Mouse (Mus musculus) cerebellum, postnatal 4 days (tissue): Measurements from ENCODE around the gene Nfe2l3.

Experiments
- DNase-seq, 2 experiments: peaks; one replicate each; pipeline ENCODE4 v3.0.0; 2022; ENCODE audit warnings: low spot score in 2 of 2, mixed read lengths in 1 of 2

Nfe2l3 gene

GRCm38 (mm10) chr6:51442191-51442835 is 9.8 kb downstream of the Nfe2l3 start:
- no peak for DNase-seq

GRCm38 (mm10) chr6:51452927-51453503 is 20.5 kb downstream of the Nfe2l3 start:
- no peak for DNase-seq

- DNase-seq, result no peak
These were observed 22.5 kb downstream of the Nfe2l3 start for GRCm38 (mm10) chr6:51454949-51455348.

- DNase-seq, result no peak
These were observed 23.7 kb downstream of the Nfe2l3 start for GRCm38 (mm10) chr6:51456198-51456597.

GRCm38 (mm10) chr6:51457283-51457682 is 24.8 kb downstream of the Nfe2l3 start:
- DNase-seq, result no peak

- DNase-seq, result no peak
These were observed 25.4 kb downstream of the Nfe2l3 start for GRCm38 (mm10) chr6:51457770-51458387.

- DNase-seq, result no peak
These were observed 26.4 kb downstream of the Nfe2l3 start for GRCm38 (mm10) chr6:51458925-51459312.

GRCm38 (mm10) chr6:51459313-51460020 is 27.0 kb downstream of the Nfe2l3 start:
- DNase-seq, result no peak

- no peak for DNase-seq
These were observed 27.5 kb downstream of the Nfe2l3 start for GRCm38 (mm10) chr6:51460021-51460360.

GRCm38 (mm10) chr6:51460363-51460762 is 27.9 kb downstream of the Nfe2l3 start:
- no peak for DNase-seq

- DNase-seq, result no peak
These were observed 35.2 kb downstream of the Nfe2l3 start for GRCm38 (mm10) chr6:51467649-51468048.

- DNase-seq, result peak; percentile 52 to 79
These were observed 36.6 kb downstream of the Nfe2l3 start for GRCm38 (mm10) chr6:51468891-51469561.

- DNase-seq, result peak; percentile 99
These were observed 37.3 kb downstream of the Nfe2l3 start, which contains the start of gene Hnrnpa2b1 for GRCm38 (mm10) chr6:51469715-51470310. TSS of gene Hnrnpa2b1 (minus strand) at chr6:51469894.

- DNase-seq, result peak; percentile 67 to 87
These were observed 38.1 kb downstream of the Nfe2l3 start, which contains the start of gene Cbx3 for GRCm38 (mm10) chr6:51470311-51471178. TSS of gene Cbx3 (plus strand) at chr6:51470360.

- no peak for DNase-seq
These were observed 38.7 kb downstream of the Nfe2l3 start for GRCm38 (mm10) chr6:51471179-51471505.

- DNase-seq, result no peak
These were observed 39.3 kb downstream of the Nfe2l3 start for GRCm38 (mm10) chr6:51471782-51472181.

GRCm38 (mm10) chr6:51472213-51472612 is 39.7 kb downstream of the Nfe2l3 start:
- no peak for DNase-seq

GRCm38 (mm10) chr6:51479136-51479731 is 46.8 kb downstream of the Nfe2l3 start:
- DNase-seq, result no peak

GRCm38 (mm10) chr6:51481548-51481947 is 49.1 kb downstream of the Nfe2l3 start:
- no peak for DNase-seq

- DNase-seq, result no peak
These were observed 51.4 kb downstream of the Nfe2l3 start for GRCm38 (mm10) chr6:51483861-51484260.
